Mouse (Mus musculus) liver, postnatal 0 days (tissue): ENCODE results near the gene Sdk1.

Source experiments
- CTCF ChIP-seq: sonication (generic); IDR thresholded peaks from 2 replicates; pipeline ENCODE4 v1.5.1; 2016; ENCODE audit warnings: antibody characterized with exemption, low read depth
- EP300 ChIP-seq: IDR thresholded peaks from 2 replicates; pipeline ENCODE4 v1.6.1; 2016; ENCODE audit warnings: antibody characterized with exemption, low read depth, mild to moderate bottlenecking

GRCm38 (mm10) chr5:141615763-141616162 lies 374.5 kb downstream of the Sdk1 start:
- TF ChIP-seq CTCF = no peak
- TF ChIP-seq EP300 = no peak
